Mouse (Mus musculus) ovary, postnatal 10 days (tissue): ENCODE measurements at regions not wholly inside any gene's neighbourhood (a gene's known extent, or its start where the extent isn't known, plus 50 kb on each side); places are given as distances from the start of the nearest gene placed in this dataset.

Experiments
- DNase-seq: peaks from one replicate; pipeline ENCODE4 v3.0.0; 2022; ENCODE audit warnings: low spot score

GRCm38 (mm10) chr6:52481975-52482374 is 158.2 kb downstream of the Hibadh start:
- DNase-seq, result no peak

- DNase-seq, result no peak
Measured at GRCm38 (mm10) chr6:52486146-52486545, 154.0 kb downstream of the Hibadh start.

- no peak for DNase-seq
Measured at GRCm38 (mm10) chr6:52486655-52487054, 153.5 kb downstream of the Hibadh start.

GRCm38 (mm10) chr6:52487861-52488260 is 152.3 kb downstream of the Hibadh start:
- no peak for DNase-seq

GRCm38 (mm10) chr6:52490264-52490775 is 149.9 kb downstream of the Hibadh start:
- no peak for DNase-seq

GRCm38 (mm10) chr6:52495301-52495700 is 144.9 kb downstream of the Hibadh start:
- no peak for DNase-seq

- no peak for DNase-seq
Measured at GRCm38 (mm10) chr6:52495855-52496254, 144.3 kb downstream of the Hibadh start.
